Mouse (Mus musculus) monocyte, adult 5-6 weeks (primary cell): Measurements from ENCODE around the gene Thbs2. TPM values are rescaled to one million over a fixed set of nuclear protein-coding genes. Genes with fewer than 3 reads are reported as not detected.

Source experiments
- ATAC-seq: fragments of 153-309, 156-312 bp; replicated peaks from 2 replicates; pipeline ENCODE4 v1.8.0; 2017; ENCODE audit warnings: mild to moderate bottlenecking; ENCODE audit not compliant: low TSS enrichment, insufficient number of reproducible peaks, severe bottlenecking, poor library complexity, low FRiP score
- total RNA-seq: library from RNA; stranded (forward); fragments of 200-1000, 200-491, 200-594 nt; gene quantifications from 3 replicates; pipeline ENCODE4 v1.2.3, GENCODE M21; 2017

The Thbs2 gene
- not detected in 3 replicates for total RNA-seq

- no peak for ATAC-seq
These were observed at the start of gene Thbs2 for GRCm38 (mm10) chr17:14693994-14694374. TSS of gene Thbs2 (minus strand) at chr17:14694235.

- no peak for ATAC-seq
These were observed 41.5 kb upstream of the Thbs2 start for GRCm38 (mm10) chr17:14735493-14736004.

GRCm38 (mm10) chr17:14734380-14734779, 40.3 kb upstream of the Thbs2 start:
- no peak for ATAC-seq

GRCm38 (mm10) chr17:14733941-14734340, 39.9 kb upstream of the Thbs2 start:
- no peak for ATAC-seq

- no peak for ATAC-seq
These were observed 39.0 kb upstream of the Thbs2 start for GRCm38 (mm10) chr17:14733027-14733426.

GRCm38 (mm10) chr17:14730629-14731028, 36.6 kb upstream of the Thbs2 start:
- ATAC-seq: no peak

GRCm38 (mm10) chr17:14727481-14727880, 33.4 kb upstream of the Thbs2 start:
- ATAC-seq: no peak

- no peak for ATAC-seq
These were observed 30.8 kb upstream of the Thbs2 start for GRCm38 (mm10) chr17:14724786-14725185.

- ATAC-seq: no peak
These were observed 27.3 kb upstream of the Thbs2 start for GRCm38 (mm10) chr17:14721325-14721724.

- no peak for ATAC-seq
These were observed 26.9 kb upstream of the Thbs2 start for GRCm38 (mm10) chr17:14720912-14721311.

GRCm38 (mm10) chr17:14720227-14720626, 26.2 kb upstream of the Thbs2 start:
- ATAC-seq: no peak

- ATAC-seq: no peak
These were observed 24.8 kb upstream of the Thbs2 start for GRCm38 (mm10) chr17:14718801-14719200.

- ATAC-seq: no peak
These were observed 20.7 kb upstream of the Thbs2 start for GRCm38 (mm10) chr17:14714782-14715181.

GRCm38 (mm10) chr17:14714374-14714773, 20.3 kb upstream of the Thbs2 start:
- ATAC-seq: no peak

GRCm38 (mm10) chr17:14711784-14712183, 17.7 kb upstream of the Thbs2 start:
- no peak for ATAC-seq

- ATAC-seq: no peak
These were observed 17.0 kb upstream of the Thbs2 start for GRCm38 (mm10) chr17:14711032-14711431.

- ATAC-seq: no peak
These were observed 12.0 kb upstream of the Thbs2 start for GRCm38 (mm10) chr17:14706066-14706465.

GRCm38 (mm10) chr17:14705466-14705865, 11.4 kb upstream of the Thbs2 start:
- no peak for ATAC-seq

GRCm38 (mm10) chr17:14703771-14704170, 9.7 kb upstream of the Thbs2 start:
- no peak for ATAC-seq

GRCm38 (mm10) chr17:14703268-14703667, 9.2 kb upstream of the Thbs2 start:
- no peak for ATAC-seq

- ATAC-seq: peak; percentile 35; the same call in 1 of the 2 replicates
These were observed 8.7 kb upstream of the Thbs2 start for GRCm38 (mm10) chr17:14702701-14703100.
